25 mouse cellular contexts compared by ENCODE assay signal in genomic region chr11:6969196-6969595, GRCm38 (mm10).
A peak's percentile ranks its signal among the peaks of the same experiment; 100 is the strongest.
DNase-seq lines count a peak whose midpoint lies in the region; ATAC-seq lines count a peak whose summit lies in the region.
"Had no signal": no experiment of that assay in that cellular context is flagged by ENCODE, and none has a peak within 500 bp of the region (broad histone marks: within the 10 kb centered on the region; RNA-seq: fewer than 3 reads in every experiment).

No protein-coding gene starts in this region.

- intact Hi-C loops in left cerebral cortex, postnatal 4 days (cut with DNase I): no loop called here
- intact Hi-C loops in left cerebral cortex, postnatal 36 days (cut with DNase I): no loop called here

- no peak for ATAC-seq in cerebellum, adult (ENCODE audit: insufficient number of reproducible peaks, low FRiP score, low TSS enrichment)
- ATAC-seq: activated CD4-positive, CD25-positive, alpha-beta regulatory T cell, adult 4 months; CD4-positive, CD25-positive, alpha-beta regulatory T cell, adult 4 months; forebrain, embryonic 13.5 days; inflammation-experienced regulatory T-cells, adult 6 months; midbrain, embryonic 13.5 days had no signal

- DNase-seq in cerebellum, adult 9-11 months: peak; percentile 63
- peak; percentile 63 for DNase-seq in left cerebral cortex, postnatal 4 days
- DNase-seq in left cerebral cortex, postnatal 36 days (ENCODE audit: low spot score in 2 of 2): no peak
- DNase-seq in brain, adult 2 months (ENCODE audit: low read depth, low spot score): peak; percentile 48
- no peak for DNase-seq in adrenal gland, postnatal 4 days (ENCODE audit: low spot score in 2 of 2)
- DNase-seq in right cerebral cortex, postnatal 10 days (ENCODE audit: low spot score in 2 of 2): no peak
- DNase-seq: adrenal gland, adult 2 months; adrenal gland, postnatal 36 days; gastrocnemius, postnatal 10 days; heart, postnatal 4 days; kidney, adult 11 months; kidney, postnatal 25 days; liver, embryonic 13.5 days; lung, adult 2 months; lung, postnatal 10 days; right cerebral cortex, adult 18-20 months; right cerebral cortex, postnatal 4 days; thymus, adult 2 months; thymus, postnatal 36 days had no signal

Comparison
In these comparisons a context has a peak if more than half of its experiments do, and no peak if none do; other contexts are left out.
1. DNase-seq: peak in cerebellum, adult 9-11 months (single experiment), left cerebral cortex, postnatal 4 days (single experiment) and brain, adult 2 months (single experiment); none in left cerebral cortex, postnatal 36 days (0 of 2), adrenal gland, postnatal 4 days (0 of 2) and right cerebral cortex, postnatal 10 days (0 of 2).